Mouse (Mus musculus) bone marrow, adult 2 months (tissue): ENCODE data around the gene 1700025C18Rik.

Experiments
- CTCF ChIP-seq: fragments of 200-500 bp; IDR thresholded peaks from 2 replicates; pipeline ENCODE4 v1.5.1; 2011; ENCODE audit warnings: low read length, control low read depth; ENCODE audit not compliant: control insufficient read depth, insufficient read depth
- POLR2A ChIP-seq: fragments of 200-500 bp; IDR thresholded peaks from 2 replicates; pipeline ENCODE4 v1.6.1; 2011; ENCODE audit warnings: low read depth, mild to moderate bottlenecking, control low read depth, low read length, borderline replicate concordance; ENCODE audit not compliant: control insufficient read depth

DNA sequence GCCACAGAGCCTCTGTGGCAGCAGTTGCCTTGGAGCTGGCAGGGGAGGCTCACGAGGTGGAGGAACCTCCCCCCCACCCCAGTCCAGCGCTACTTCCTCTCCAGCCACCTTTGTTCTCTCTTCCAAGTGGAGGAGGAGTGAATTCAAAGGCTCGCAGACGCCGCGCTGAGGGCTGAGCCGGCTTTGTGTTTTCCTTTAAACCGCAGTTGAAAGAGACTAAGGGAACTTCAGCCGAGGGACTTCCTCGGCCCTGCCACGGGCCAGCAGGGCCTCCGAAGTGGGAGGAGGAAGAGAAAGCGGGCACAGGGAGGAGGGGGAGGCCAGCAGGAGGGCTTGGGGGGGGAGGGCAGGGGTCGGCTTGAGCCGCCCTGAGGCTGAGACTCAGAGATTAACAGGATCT, 43.0 kb upstream of the 1700025C18Rik start:
- TF ChIP-seq CTCF = no peak
- TF ChIP-seq POLR2A = no peak
